In the genomic region with DNA sequence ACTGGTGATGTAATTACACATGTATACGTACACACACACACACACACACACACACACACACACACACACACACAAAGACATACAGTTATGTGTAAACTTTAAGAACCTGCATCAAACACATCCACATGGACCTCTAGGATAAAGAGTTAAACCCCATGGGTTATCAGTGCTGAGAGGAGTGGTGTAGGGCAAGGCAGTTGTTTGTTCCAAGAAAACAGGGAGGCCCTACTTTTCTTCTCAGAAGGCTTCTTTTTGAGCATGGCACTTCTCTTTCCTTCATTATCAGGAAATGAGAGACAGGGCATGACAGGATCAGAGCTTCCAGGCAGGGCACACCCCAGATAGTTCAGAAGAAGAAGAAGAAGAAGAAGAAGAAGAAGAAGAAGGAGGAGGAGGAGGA, we compare ENCODE assay signal across 1 mouse cellular context.
TF ChIP-seq lines count a peak whose summit lies in the region.

No protein-coding gene starts in this region.

TF ChIP-seq in MEL, 35 proteins besides CTCF, POLR2A, EP300 and RAD21 (continued from another document):
- TF ChIP-seq ZC3H11A (IDR thresholded peaks at IDR 0.05; ENCODE audit: low read depth, low read length) (no peak), USF1 (IDR thresholded peaks at IDR 0.05; ENCODE audit: low read depth, low read length) (no peak), MAX (IDR thresholded peaks at IDR 0.05; ENCODE audit: low read length) (no peak), HCFC1 (IDR thresholded peaks at IDR 0.05; ENCODE audit: low read depth, low read length) (no peak), UBTF (IDR thresholded peaks at IDR 0.05; ENCODE audit: borderline replicate concordance, insufficient read depth, low read depth, low read length) (no peak), CHD1 (IDR thresholded peaks at IDR 0.05; ENCODE audit: low read depth, low read length) (no peak), ZKSCAN1 (IDR thresholded peaks at IDR 0.05; ENCODE audit: low read depth, low read length) (no peak), ELF1 (IDR thresholded peaks at IDR 0.05; ENCODE audit: low read depth, low read length) (no peak), SIN3A (IDR thresholded peaks at IDR 0.05; ENCODE audit: low read length) (no peak), GATA1 (IDR thresholded peaks at IDR 0.05; ENCODE audit: low read depth, low read length) (no peak), MEF2A (IDR thresholded peaks at IDR 0.05; ENCODE audit: extremely low read depth, insufficient replicate concordance, low read depth, low read length, poor library complexity, severe bottlenecking) (no peak), MAFK (IDR thresholded peaks at IDR 0.05; ENCODE audit: borderline replicate concordance, low read depth, low read length) (no peak), MYB (IDR thresholded peaks at IDR 0.05; ENCODE audit: low read depth, low read length) (no peak), MYC (IDR thresholded peaks at IDR 0.05; ENCODE audit: low read depth, low read length) (no peak)
